Mouse (Mus musculus) olfactory bulb, adult 2 months (tissue): ENCODE data around the gene Il11ra1.

Experiments used
- CTCF ChIP-seq: fragments of 200-500 bp; IDR thresholded peaks from 2 replicates; pipeline ENCODE4 v1.5.1; 2012; ENCODE audit warnings: low read depth, mild to moderate bottlenecking, low read length, moderate library complexity; ENCODE audit not compliant: insufficient read depth
- POLR2A ChIP-seq: fragments of 200-500 bp; IDR thresholded peaks from 2 replicates; pipeline ENCODE4 v1.6.1; 2012; ENCODE audit warnings: mild to moderate bottlenecking, low read depth, low read length, moderate library complexity; ENCODE audit not compliant: insufficient read depth

DNA sequence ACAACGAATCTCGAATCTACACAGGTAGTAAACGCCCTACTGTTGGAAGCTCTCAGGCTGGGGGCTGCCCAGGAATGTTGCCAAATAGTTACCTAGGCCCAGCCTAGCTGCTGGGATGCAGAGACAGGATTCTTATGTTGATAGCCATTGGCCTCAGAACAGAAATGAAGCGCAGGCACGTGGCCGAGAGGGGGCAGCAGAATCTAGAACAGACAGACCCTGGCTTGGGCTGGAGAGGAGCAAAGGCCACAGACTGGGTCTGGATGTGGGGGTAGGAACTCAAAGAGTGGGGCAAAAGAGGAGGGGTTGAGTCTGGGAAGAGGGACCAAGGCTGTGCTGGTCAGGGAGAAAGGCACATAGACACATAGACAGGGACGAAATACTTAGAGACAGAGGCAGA lies 45.6 kb upstream of the Il11ra1 start:
- TF ChIP-seq POLR2A (no peak), CTCF (peak; percentile 55)
